Mouse (Mus musculus) midbrain, embryonic 16.5 days (tissue): Measurements from ENCODE around the gene Slpi. TPM values are rescaled to one million over a fixed set of nuclear protein-coding genes. Genes with fewer than 3 reads are reported as not detected.

Source experiments
- ATAC-seq: fragments of 200-750 bp; cut with Nextera tagmentation; 2 replicates; pipeline ENCODE4 v1.8.0; 2017; ENCODE audit warnings: moderate TSS enrichment
- H3K27ac ChIP-seq: fragments of 300-500 bp; sonication (generic); 2 replicates; pipeline ENCODE4 v1.5.1; 2014; ENCODE audit warnings: mild to moderate bottlenecking, low read length, mixed read lengths
- H3K27me3 ChIP-seq: fragments of 300-500 bp; sonication (generic); 2 replicates; pipeline ENCODE4 v1.6.1; 2014; ENCODE audit warnings: low read depth, low read length, mixed read lengths; ENCODE audit not compliant: control insufficient read depth, insufficient read depth
- H3K36me3 ChIP-seq: fragments of 300-500 bp; sonication (generic); 2 replicates; pipeline ENCODE4 v1.6.1; 2014; ENCODE audit warnings: mild to moderate bottlenecking, low read length, moderate library complexity, mixed read lengths; ENCODE audit not compliant: control insufficient read depth, insufficient read depth
- H3K4me1 ChIP-seq: fragments of 300-500 bp; sonication (generic); 2 replicates; pipeline ENCODE4 v1.6.1; 2014; ENCODE audit warnings: mild to moderate bottlenecking, low read length, mixed read lengths; ENCODE audit not compliant: control insufficient read depth, insufficient read depth
- H3K4me2 ChIP-seq: fragments of 300-500 bp; sonication (generic); 2 replicates; pipeline ENCODE4 v1.6.1; 2014; ENCODE audit warnings: mild to moderate bottlenecking, low read length, mixed read lengths
- H3K4me3 ChIP-seq: fragments of 300-500 bp; sonication (generic); 2 replicates; pipeline ENCODE4 v1.5.1; 2014; ENCODE audit warnings: low read depth, mild to moderate bottlenecking, low read length, moderate library complexity, mixed read lengths
- H3K9ac ChIP-seq: fragments of 300-500 bp; sonication (generic); 2 replicates; pipeline ENCODE4 v1.6.1; 2014; ENCODE audit warnings: low read depth, low read length, mixed read lengths
- H3K9me3 ChIP-seq: fragments of 300-500 bp; sonication (generic); replicated peaks from 2 replicates; pipeline ENCODE4 v1.6.1; 2014; ENCODE audit warnings: mild to moderate bottlenecking, low read length, mixed read lengths; ENCODE audit not compliant: control insufficient read depth, poor library complexity, severe bottlenecking
- WGBS: fragments of 180-500 bp; shearing (Covaris S2); extraction: QIAGEN DNeasy Blood & Tissue Kit; methylation state at CpG from one replicate; pipeline ENCODE4 v1.1.7; 2014; 5-methylcytosine and 5-hydroxymethylcytosine counted together
- polyA plus RNA-seq: library from polyadenylated mRNA; unstranded; fragments of >200 nt; fragmentation: Nextera tagmentation; extraction: Ambion mirVana; gene quantifications from 2 replicates; pipeline ENCODE4 v1.2.1, GENCODE M21; 2015

Gene Slpi
- polyA plus RNA-seq, 1 experiment from 2014 or later = not detected

GRCm38 (mm10) chr2:164432541-164433191, 43.8 kb upstream of the Slpi start:
- Histone ChIP-seq H3K4me1 (no peaks in the 10 kb centered on the region), H3K9me3 (no peaks in the 10 kb centered on the region), H3K4me3 (no peak overlapping the region), H3K36me3 (no peaks in the 10 kb centered on the region), H3K9ac (no peak overlapping the region), H3K27ac (no peak overlapping the region), H3K27me3 (no peaks in the 10 kb centered on the region), H3K4me2 (no peak overlapping the region)
- no peak for ATAC-seq
- WGBS = 38% methylated on average over 22 of the region's 22 CpGs

GRCm38 (mm10) chr2:164431676-164432465, 43.0 kb upstream of the Slpi start:
- no peak for ATAC-seq
- H3K4me3 ChIP-seq = no peak overlapping the region
- H3K36me3 ChIP-seq = no peaks in the 10 kb centered on the region
- no peaks in the 10 kb centered on the region for H3K9me3 ChIP-seq
- H3K4me1 ChIP-seq = no peaks in the 10 kb centered on the region
- WGBS = 64% methylated on average over 9 of the region's 9 CpGs
- H3K4me2 ChIP-seq = no peak overlapping the region
- no peak overlapping the region for H3K27ac ChIP-seq
- H3K27me3 ChIP-seq = no peaks in the 10 kb centered on the region
- no peak overlapping the region for H3K9ac ChIP-seq

- H3K27ac ChIP-seq = no peak overlapping the region
- H3K4me2 ChIP-seq = no peak overlapping the region
- no peak for ATAC-seq
- no peaks in the 10 kb centered on the region for H3K36me3 ChIP-seq
- WGBS = 14% methylated on average over 7 of the region's 7 CpGs
- no peak overlapping the region for H3K9ac ChIP-seq
- no peaks in the 10 kb centered on the region for H3K27me3 ChIP-seq
- H3K4me1 ChIP-seq = no peaks in the 10 kb centered on the region
- H3K9me3 ChIP-seq = no peaks in the 10 kb centered on the region
- no peak overlapping the region for H3K4me3 ChIP-seq
Measured at GRCm38 (mm10) chr2:164430697-164431096, 41.8 kb upstream of the Slpi start.

DNA sequence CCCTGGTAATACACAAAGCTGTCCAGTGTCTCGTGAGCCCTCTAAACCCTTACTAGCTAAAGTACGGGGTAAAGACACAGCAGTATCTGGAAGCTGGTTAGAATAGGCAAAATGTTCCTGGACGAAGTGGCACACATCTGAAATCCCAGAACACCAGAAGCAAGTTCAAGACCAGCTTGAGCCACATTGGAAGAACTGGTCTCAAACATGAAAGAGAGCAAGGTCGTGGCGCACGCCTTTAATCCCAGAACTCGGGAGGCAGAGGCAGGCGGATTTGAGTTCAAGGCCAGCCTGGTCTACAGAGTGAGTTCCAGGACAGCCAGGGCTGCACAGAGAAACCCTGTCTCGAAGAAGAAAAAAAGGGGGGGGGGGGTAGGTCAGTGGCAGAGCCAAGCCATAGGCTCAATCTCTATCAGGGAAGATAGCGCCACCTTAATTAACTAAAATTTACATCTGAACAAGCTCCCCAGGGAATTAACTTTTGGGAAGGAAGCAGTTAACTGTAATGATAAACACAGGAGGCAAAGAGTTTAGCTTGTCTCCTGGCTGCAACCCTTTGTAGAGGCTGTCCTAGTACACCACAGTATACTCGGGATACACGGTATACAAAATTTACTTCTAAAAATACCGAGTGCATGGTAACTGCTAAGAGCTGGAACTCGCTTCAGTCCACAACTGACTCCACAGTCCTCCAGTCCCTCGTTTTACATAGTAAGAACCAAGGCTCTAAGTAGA, 41.2 kb upstream of the Slpi start:
- H3K27ac ChIP-seq = no peak overlapping the region
- no peak overlapping the region for H3K4me3 ChIP-seq
- H3K36me3 ChIP-seq = no peaks in the 10 kb centered on the region
- no peak overlapping the region for H3K4me2 ChIP-seq
- no peaks in the 10 kb centered on the region for H3K27me3 ChIP-seq
- 52% methylated on average over 15 of the region's 15 CpGs for WGBS
- H3K4me1 ChIP-seq = no peaks in the 10 kb centered on the region
- no peak for ATAC-seq
- H3K9me3 ChIP-seq = no peaks in the 10 kb centered on the region
- H3K9ac ChIP-seq = no peak overlapping the region

DNA sequence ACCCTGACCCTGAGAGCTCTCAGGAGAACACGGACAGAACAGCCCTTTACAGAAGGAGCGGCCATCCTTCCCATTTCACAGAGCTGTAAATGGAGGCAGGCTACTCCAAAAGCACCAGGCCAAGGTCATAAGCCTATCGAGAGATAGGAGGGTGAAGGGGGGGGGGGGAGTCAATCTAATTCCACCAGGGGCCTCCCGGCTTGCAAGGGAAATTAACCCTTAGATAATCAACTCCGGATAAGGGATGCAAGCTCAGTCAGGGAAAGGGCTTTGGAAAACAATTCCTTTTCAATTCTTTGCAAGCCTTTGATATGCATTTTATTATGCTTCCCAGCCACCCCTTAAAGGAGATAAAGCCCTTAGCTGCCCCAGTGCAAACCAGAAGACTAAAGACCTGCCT, 39.6 kb upstream of the Slpi start:
- Histone ChIP-seq H3K4me3 (no peak overlapping the region), H3K27me3 (no peaks in the 10 kb centered on the region), H3K4me1 (no peaks in the 10 kb centered on the region), H3K9me3 (no peaks in the 10 kb centered on the region), H3K9ac (no peak overlapping the region), H3K4me2 (no peak overlapping the region), H3K27ac (no peak overlapping the region), H3K36me3 (no peaks in the 10 kb centered on the region)
- WGBS = 42% methylated on average over 5 of the region's 5 CpGs
- no peak for ATAC-seq

GRCm38 (mm10) chr2:164426952-164427351, 38.1 kb upstream of the Slpi start:
- 79% methylated on average over 5 of the region's 5 CpGs for WGBS
- no peak for ATAC-seq
- H3K9me3 ChIP-seq = no peaks in the 10 kb centered on the region

GRCm38 (mm10) chr2:164426121-164426520, 37.2 kb upstream of the Slpi start:
- no peak overlapping the region for H3K4me3 ChIP-seq
- ATAC-seq = no peak
- H3K27ac ChIP-seq = no peak overlapping the region
- no peaks in the 10 kb centered on the region for H3K27me3 ChIP-seq
- H3K9ac ChIP-seq = no peak overlapping the region; the same call in 1 of the 2 replicates
- H3K9me3 ChIP-seq = no peaks in the 10 kb centered on the region
- no peaks in the 10 kb centered on the region for H3K4me1 ChIP-seq
- H3K36me3 ChIP-seq = no peaks in the 10 kb centered on the region
- no peak overlapping the region; the same call in 1 of the 2 replicates for H3K4me2 ChIP-seq
- WGBS = 29% methylated on average over 11 of the region's 12 CpGs

More at GRCm38 (mm10) chr2:164426952-164427351, 38.1 kb upstream of the Slpi start:
- Histone ChIP-seq H3K9ac (no peak overlapping the region), H3K4me1 (no peaks in the 10 kb centered on the region), H3K4me2 (no peak overlapping the region), H3K36me3 (no peaks in the 10 kb centered on the region), H3K27ac (no peak overlapping the region), H3K4me3 (no peak overlapping the region), H3K27me3 (no peaks in the 10 kb centered on the region)

DNA sequence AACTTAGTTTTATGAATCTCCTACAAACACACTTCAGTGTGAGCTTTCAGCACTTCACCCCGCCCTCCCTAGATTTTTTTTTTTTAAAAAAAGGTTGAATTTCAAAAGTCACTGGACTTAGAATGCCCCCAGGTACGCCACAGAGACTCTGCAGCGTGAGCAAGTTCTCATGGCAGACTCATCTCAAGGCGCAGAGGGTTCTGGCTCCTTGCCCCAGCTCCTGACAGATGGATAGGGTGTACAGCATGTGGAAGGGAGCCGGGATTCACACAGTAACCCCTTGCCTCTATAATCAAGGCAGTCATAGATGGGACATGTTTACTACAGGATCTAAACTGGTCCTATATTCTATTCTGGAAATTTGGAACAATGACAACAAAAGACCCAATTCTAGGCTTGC, 36.5 kb upstream of the Slpi start:
- ATAC-seq = no peak

DNA sequence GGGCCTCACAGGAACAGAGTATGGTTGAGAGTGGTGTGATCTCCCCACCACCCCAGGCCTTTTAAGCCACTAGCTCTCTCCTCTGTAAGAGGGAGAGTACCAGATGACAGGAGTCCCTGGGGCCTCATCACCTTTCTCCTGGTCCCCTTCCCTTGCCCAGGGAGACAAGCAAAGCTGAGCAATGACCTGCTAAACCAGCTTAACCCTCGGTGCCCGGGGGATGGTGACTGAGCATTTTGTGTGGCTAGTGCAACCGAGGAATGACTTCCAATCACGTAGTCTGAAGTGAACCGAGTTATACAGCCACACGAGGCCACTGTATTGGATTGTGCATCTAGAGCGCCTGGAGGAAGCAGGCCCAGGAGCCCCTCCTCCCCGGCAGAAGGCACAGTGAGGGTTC, 35.5 kb upstream of the Slpi start:
- no peaks in the 10 kb centered on the region for H3K36me3 ChIP-seq
- no peak overlapping the region for H3K4me2 ChIP-seq
- H3K27me3 ChIP-seq = no peaks in the 10 kb centered on the region
- no peak overlapping the region for H3K4me3 ChIP-seq
- H3K9ac ChIP-seq = no peak overlapping the region
- 89% methylated on average over 8 of the region's 8 CpGs for WGBS
- H3K9me3 ChIP-seq = no peaks in the 10 kb centered on the region
- H3K27ac ChIP-seq = no peak overlapping the region
- ATAC-seq = no peak
- no peaks in the 10 kb centered on the region for H3K4me1 ChIP-seq

More for the DNA sequence above, 36.5 kb upstream of the Slpi start:
- Histone ChIP-seq H3K9ac (no peak overlapping the region), H3K36me3 (no peaks in the 10 kb centered on the region), H3K4me3 (no peak overlapping the region), H3K27me3 (no peaks in the 10 kb centered on the region), H3K9me3 (no peaks in the 10 kb centered on the region), H3K4me1 (no peaks in the 10 kb centered on the region), H3K27ac (no peak overlapping the region), H3K4me2 (no peak overlapping the region)
- 88% methylated on average over 5 of the region's 5 CpGs for WGBS
